Mouse (Mus musculus) heart, postnatal 4 days (tissue): Measurements from ENCODE around the gene Tgfbi. TPM values are rescaled to one million over a fixed set of nuclear protein-coding genes. Genes with fewer than 3 reads are reported as not detected.

Source experiments
- DNase-seq: peaks from one replicate; pipeline ENCODE4 v3.0.0; 2021
- total RNA-seq, 2 experiments: library from RNA; stranded (reverse); gene quantifications; 2 replicates each; pipeline ENCODE4 v1.2.3; 2021

Gene Tgfbi
- total RNA-seq, 2 experiments from 2014 or later, result 20.0 to 24.1 TPM

DNA sequence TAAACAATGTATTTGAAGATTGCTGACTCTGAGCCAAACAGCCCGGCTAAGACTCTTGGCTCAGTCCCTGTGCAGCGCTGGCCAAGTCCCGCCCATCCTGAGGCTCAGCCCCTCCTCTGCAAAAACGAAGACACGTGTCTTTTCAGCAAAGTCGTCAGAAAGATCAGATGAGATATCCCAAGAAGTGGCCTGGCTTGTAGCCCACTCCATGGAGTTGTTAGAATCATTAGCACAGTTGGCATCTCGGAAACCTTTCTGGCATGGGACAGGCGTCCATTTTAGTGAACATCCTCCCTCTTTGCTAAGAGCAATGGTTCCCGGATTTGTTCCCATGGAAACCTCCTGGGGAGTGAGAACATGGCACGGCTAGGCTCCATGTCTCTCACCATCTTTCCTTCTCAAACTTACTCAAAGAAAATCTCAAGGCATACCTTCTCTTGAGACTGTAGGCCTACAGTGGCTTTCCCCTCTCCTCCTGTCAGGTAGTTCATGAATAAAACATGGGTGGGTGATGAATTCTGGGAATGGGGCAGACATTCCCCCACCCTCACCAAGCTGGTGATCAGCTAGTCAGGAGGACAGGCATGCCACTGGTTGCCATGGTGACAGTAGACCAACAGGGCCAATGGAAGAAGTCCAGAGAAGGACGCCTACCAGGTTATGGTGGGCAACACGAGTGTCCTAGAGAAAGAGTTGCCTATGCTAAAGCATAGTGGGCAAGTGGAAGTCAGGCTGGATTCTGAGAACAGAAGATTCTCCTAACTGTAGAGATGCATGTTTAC, 11.3 kb upstream of the Tgfbi start:
- peak; percentile 75 for DNase-seq

DNA sequence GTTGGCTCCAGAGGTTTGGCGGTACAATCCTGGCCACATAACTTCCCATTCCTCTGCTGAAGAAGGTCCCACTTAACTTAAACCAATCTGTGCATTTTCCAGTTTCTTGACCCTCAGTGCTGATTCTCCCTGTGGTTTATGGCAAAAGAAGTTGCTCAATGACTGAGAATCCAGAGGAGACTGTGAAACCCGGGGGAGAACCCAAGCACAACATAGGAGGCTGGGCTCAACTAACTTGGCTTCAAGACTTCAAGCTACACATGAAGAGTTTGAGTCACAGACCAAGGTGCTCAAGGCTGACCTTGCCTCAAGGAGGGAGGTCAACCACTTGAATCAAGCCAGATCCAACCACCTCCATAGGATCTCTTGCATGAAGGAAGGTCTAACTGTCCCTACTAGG, 9.8 kb upstream of the Tgfbi start:
- DNase-seq, result no peak

DNA sequence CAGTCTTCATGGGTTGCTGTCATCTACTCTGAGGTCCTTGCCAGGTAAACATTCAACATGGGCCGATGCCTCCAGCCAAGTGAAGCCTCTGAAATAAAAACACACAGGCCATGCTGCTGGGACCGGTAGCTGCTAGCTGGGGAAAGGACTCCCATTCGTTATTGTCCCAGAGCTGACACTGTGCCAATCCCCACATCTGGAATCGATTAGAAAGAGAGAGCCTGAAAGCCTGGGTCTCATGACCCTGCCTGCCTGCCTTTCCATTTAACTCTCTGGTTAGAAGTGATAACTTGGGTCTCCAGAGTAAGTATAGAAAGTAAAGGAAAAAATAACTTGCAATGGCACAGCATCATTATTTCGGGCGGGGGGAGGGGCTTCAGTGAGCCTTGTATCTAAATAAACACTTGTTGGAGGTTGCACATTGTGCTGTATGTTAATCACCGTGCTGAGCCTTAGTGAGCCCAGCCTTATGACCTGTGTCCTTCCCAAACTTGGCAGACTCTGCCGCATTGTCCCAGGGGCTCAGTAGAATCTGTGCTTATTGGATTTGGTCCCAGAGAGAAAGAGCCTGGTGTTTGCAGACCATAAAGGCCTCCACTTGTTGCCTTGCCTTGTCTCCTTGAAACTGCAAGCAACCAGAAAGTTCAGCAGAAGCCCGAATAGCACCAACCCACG, 9.0 kb upstream of the Tgfbi start:
- peak; percentile 80 for DNase-seq

DNA sequence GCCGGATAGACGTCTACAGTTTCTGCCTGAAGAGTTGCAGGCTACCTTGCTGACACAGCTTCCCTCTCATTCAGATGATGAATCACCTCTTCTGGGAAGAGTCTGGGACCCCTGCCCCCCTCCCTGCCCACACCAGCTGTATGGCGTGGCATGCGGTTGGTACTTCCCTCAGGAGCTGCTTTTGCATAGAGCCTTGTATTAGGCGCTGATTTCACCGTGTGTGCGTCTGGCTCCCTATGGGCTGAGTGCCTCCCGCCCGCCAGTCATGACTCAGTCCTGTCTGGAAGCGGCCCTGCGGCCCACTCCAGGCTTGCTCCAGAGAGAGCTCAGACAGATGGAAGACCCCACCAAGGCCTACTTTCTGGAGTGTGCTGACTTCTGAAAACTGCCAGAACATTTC, 8.1 kb upstream of the Tgfbi start:
- DNase-seq, result peak; percentile 51

DNA sequence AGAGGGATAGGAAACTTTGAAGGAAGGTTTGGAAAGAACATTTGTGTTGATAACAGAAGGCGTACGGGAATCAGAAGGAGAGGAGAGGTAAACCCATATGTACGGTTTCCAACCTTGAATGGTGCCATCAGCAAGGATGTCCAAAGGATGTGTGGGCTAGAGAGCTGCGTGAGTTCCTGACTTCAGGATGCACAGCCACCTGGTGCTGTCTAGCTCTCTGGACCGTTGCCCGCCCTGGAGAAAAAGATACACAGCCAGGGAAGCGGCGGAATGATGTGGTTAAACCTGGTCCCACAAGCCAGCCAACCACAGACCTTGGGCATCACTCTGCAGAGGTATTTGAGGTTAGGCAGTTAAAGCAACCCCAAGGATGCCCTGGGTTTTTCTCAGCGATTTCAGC, 3.8 kb upstream of the Tgfbi start:
- no peak for DNase-seq

DNA sequence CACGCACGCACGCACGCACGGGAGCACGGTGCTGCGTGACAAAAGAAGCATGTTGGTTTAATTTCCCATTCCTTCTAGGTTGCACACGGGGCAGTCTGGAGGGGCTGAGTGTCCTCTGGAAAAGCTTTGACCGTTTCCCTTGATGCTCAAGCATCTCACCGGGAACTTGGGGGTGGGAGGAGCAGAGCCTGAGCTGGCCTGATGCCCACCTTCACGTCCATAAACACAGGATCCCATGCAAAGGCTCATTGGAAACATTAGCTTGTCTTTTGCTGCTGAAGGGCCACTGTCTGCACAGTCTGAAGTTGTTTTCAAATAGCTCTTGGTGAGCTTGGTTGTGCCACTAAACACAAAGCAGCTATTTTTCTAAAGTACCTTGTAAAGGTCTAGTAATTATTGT, 2.6 kb upstream of the Tgfbi start:
- DNase-seq, result no peak

DNA sequence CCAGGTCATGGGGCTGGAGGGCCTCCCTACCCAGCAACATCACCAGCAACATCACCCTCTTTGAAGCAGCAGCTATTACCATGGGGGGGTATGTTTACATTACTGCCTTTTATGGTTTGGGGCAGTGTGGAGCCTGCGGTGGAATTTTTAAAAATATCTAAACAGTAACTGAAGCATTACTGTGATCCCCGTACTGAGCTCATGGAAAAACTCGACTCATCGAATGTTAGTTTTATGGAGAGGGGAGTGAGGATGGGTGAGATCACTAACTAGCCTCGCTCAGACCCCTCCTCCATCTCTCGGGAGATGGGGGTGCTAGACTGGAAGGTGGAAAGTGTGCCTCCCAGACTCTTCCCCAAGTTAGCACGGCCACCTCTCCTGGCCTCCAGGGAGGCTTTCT, 2.1 kb upstream of the Tgfbi start:
- no peak for DNase-seq

- no peak for DNase-seq
Observed at GRCm38 (mm10) chr13:56607846-56608245, 1.5 kb upstream of the Tgfbi start.

GRCm38 (mm10) chr13:56611129-56611528, 1.8 kb downstream of the Tgfbi start:
- no peak for DNase-seq

DNA sequence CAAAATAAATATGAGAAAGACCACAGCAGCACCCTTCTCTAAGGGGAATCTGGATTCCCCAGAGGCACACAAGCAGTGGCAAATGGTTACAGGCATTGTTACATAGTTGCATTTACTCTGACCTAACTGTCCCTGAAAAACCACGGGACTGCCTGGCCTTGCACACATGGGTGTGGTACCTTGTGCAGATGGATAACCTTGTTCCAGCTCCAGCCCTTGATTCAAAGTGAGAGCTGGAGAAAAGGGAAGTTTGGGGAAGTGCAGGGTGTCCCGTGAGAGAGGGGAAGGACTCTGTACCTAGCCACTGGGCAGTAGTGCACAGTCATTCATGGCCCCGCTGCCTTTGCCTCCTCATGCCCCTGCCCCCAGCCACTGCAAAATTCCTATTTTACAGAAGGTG, 2.4 kb downstream of the Tgfbi start:
- no peak for DNase-seq

GRCm38 (mm10) chr13:56612331-56612730, 3.0 kb downstream of the Tgfbi start:
- DNase-seq, result peak; percentile 40

GRCm38 (mm10) chr13:56613366-56613998, 4.2 kb downstream of the Tgfbi start:
- peak; percentile 56 for DNase-seq

- DNase-seq, result no peak
Observed at GRCm38 (mm10) chr13:56614768-56615167, 5.4 kb downstream of the Tgfbi start.

- DNase-seq, result no peak
Observed at GRCm38 (mm10) chr13:56615223-56615622, 5.9 kb downstream of the Tgfbi start.

GRCm38 (mm10) chr13:56615864-56616263, 6.5 kb downstream of the Tgfbi start:
- DNase-seq, result no peak

DNA sequence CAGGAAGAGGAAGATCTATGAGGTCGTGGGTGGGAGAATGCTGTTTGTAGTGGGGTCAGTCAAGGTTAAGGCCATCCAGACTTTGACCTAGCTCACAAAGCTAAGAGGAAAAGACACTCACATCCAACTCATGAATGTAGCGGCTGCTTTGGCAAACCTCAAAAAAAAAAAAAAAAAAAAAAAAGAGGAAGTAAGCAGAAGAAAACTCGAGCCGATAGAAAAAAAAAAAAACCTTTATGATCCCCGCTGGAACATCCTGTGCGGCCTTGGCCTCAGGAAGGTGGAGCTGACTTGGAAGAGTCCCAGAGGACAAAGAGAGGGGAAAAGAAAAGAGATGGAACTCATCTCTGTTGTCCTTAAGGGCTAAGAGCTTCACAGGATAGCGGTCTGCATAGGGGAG, 7.1 kb downstream of the Tgfbi start:
- DNase-seq, result no peak

DNA sequence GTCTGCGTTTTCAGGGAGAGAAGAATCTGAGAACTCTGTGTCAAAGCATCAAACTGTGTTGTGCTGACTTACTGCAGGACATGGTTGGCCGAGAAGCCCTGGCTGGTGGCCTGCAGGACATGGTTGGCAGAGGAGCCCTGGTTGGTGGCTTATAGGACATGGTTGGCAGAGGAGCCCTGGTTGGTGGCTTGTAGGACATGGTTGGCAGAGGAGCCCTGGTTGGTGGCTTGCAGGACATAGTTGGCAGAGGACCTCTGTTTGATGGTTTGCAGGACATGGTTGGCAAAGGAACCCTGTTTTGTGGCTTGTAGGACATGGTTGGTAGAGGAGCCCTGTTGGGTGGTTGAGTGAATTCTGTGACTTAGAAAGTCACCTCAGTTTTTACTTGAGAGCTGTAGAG, 7.9 kb downstream of the Tgfbi start:
- DNase-seq, result no peak

DNA sequence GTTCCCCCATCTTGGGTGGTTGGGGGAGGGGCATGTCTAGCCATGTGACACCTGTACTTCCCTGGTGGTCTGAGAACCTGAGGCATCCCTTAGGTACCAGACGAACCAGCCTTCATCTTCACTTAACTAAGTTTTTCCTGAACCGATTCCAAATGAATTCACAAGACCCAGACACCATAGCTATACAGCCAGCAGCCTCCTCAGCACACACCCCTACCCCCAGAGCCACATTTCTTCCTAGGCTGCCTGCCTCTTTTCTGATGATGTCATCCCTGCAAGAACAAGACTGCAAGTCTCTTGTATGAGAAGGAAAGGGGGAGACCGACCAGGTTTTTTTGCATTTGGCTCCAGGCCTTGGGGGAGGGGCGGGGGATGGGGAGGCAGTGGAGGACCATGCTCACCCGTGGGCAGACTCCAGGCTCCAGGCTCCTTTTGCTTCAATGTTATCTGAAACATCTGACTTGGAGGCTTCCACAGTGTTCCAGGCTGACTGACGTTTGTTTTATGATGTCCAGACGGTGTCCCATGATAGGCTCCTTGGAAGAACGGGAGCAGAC, 13.0 kb downstream of the Tgfbi start:
- DNase-seq, result no peak

GRCm38 (mm10) chr13:56626524-56626923, 17.2 kb downstream of the Tgfbi start:
- no peak for DNase-seq

DNA sequence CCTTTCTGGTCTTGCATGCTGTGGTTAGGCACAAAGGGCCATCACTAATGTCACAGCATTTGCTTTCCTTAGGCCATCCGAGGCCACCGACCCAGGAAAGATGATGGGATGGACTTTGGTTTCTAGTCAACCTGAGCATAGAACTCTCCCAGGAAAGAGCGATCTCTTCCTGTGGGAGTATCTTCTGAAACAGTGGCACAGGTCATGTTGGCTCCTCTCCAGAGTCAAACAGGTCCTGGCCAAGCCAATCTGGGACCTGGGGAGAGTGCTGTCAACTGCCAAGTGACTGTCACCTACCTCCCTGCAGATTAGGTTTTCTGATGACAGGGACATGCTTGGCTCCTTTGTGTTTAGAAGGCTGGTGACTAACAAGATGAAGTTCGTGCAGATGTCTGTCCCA, 20.8 kb downstream of the Tgfbi start:
- DNase-seq, result no peak

DNA sequence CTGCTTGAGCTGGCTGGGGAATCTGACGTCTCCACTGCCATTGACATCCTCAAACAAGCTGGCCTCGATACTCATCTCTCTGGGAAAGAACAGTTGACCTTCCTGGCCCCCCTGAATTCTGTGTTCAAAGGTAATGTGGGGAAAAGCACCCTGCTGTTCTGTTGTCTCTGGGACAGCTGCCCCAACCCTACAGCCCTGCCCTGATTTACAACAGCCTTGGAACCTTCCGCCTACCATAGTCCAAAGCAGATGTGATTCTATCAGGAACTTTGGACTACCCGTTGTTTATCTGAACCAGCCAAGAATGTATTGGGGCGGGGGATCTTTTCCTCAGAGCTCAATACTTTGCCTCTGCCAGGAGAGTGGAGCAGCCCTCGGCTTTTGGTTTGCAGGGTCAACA, 21.2 kb downstream of the Tgfbi start:
- no peak for DNase-seq

- DNase-seq, result no peak
Observed at GRCm38 (mm10) chr13:56631332-56631731, 22.0 kb downstream of the Tgfbi start.

- DNase-seq, result no peak
Observed at GRCm38 (mm10) chr13:56634139-56634615, 24.9 kb downstream of the Tgfbi start.
